Mouse (Mus musculus) MEL (cell line): Measurements from ENCODE around the gene Nek10. TPM values are rescaled to one million over a fixed set of nuclear protein-coding genes. Genes with fewer than 3 reads are reported as not detected.

Experiments
- DNase-seq: peaks from one replicate; pipeline ENCODE4 v3.0.0; 2011; ENCODE audit warnings: low read depth, low spot score
- H3K27ac ChIP-seq: 2 replicates; pipeline ENCODE4 v1.5.1; 2012; ENCODE audit warnings: low read depth, mild to moderate bottlenecking, control low read depth, low read length, moderate library complexity; ENCODE audit not compliant: control insufficient read depth
- H3K27me3 ChIP-seq, 2 experiments: fragments of 150-350 bp in 1 of 2; sonication (generic) in 1 of 2; 2 replicates each; pipeline ENCODE4 v1.6.1; 2012; ENCODE audit warnings: low read length in 2 of 2, mild to moderate bottlenecking in 2 of 2, improper control_type of control experiment in 1 of 2, moderate library complexity in 1 of 2; ENCODE audit not compliant: insufficient read depth in 2 of 2, control insufficient read depth in 1 of 2
- H3K36me3 ChIP-seq, 2 experiments: 2 replicates each; pipeline ENCODE4 v1.6.1; 2012 to 2014; ENCODE audit warnings: low read length in 2 of 2, improper control_type of control experiment in 1 of 2, inconsistent platforms in 1 of 2, mild to moderate bottlenecking in 1 of 2; ENCODE audit not compliant: insufficient read depth in 2 of 2, control insufficient read depth in 1 of 2
- H3K4me1 ChIP-seq, 2 experiments: fragments of 150-350 bp in 1 of 2; sonication (generic) in 1 of 2; 2 replicates each; pipeline ENCODE4 v1.6.1; 2012; ENCODE audit warnings: low read length in 2 of 2, improper control_type of control experiment in 1 of 2, mild to moderate bottlenecking in 1 of 2; ENCODE audit not compliant: insufficient read depth in 2 of 2, control insufficient read depth in 1 of 2
- H3K4me3 ChIP-seq, 2 experiments: fragments of 150-350 bp in 1 of 2; sonication (generic) in 1 of 2; 2 replicates each; pipeline ENCODE4 v1.5.1; 2012; ENCODE audit warnings: low read depth in 2 of 2, low read length in 2 of 2, mild to moderate bottlenecking in 2 of 2, moderate library complexity in 2 of 2, control low read depth in 1 of 2, improper control_type of control experiment in 1 of 2; ENCODE audit not compliant: control insufficient read depth in 1 of 2, insufficient read depth in 1 of 2
- H3K79me2 ChIP-seq: 2 replicates; pipeline ENCODE4 v1.6.1; 2012; ENCODE audit warnings: mild to moderate bottlenecking, low read length, moderate library complexity; ENCODE audit not compliant: control insufficient read depth, poor library complexity, insufficient read depth
- H3K9ac ChIP-seq: 2 replicates; pipeline ENCODE4 v1.6.1; 2012; ENCODE audit warnings: low read depth, mild to moderate bottlenecking, control low read depth, low read length, moderate library complexity; ENCODE audit not compliant: control insufficient read depth, poor library complexity, severe bottlenecking
- H3K9me3 ChIP-seq: fragments of 150-350 bp; sonication (generic); replicated peaks from 2 replicates; pipeline ENCODE4 v1.6.1; 2012; ENCODE audit warnings: mild to moderate bottlenecking, low read length, improper control_type of control experiment, moderate library complexity; ENCODE audit not compliant: insufficient read depth
- BHLHE40 ChIP-seq: IDR thresholded peaks from 2 replicates; pipeline ENCODE4 v1.6.1; 2012; ENCODE audit warnings: low read depth, mild to moderate bottlenecking, inconsistent platforms, low read length, improper control_type of control experiment, borderline replicate concordance
- CHD1 ChIP-seq: IDR thresholded peaks from 2 replicates; pipeline ENCODE4 v1.6.1; 2012; ENCODE audit warnings: low read depth, mild to moderate bottlenecking, inconsistent platforms, low read length, improper control_type of control experiment
- CHD2 ChIP-seq: IDR thresholded peaks from 2 replicates; pipeline ENCODE4 v1.6.1; 2011; ENCODE audit warnings: low read length, improper control_type of control experiment
- E2F4 ChIP-seq: IDR thresholded peaks from 2 replicates; pipeline ENCODE4 v1.6.1; 2011; ENCODE audit warnings: low read depth, low read length, improper control_type of control experiment, borderline replicate concordance
- ELF1 ChIP-seq: IDR thresholded peaks from 2 replicates; pipeline ENCODE4 v1.6.1; 2014; ENCODE audit warnings: low read depth, mild to moderate bottlenecking, inconsistent platforms, low read length, improper control_type of control experiment, moderate library complexity
- ETS1 ChIP-seq: IDR thresholded peaks from 2 replicates; pipeline ENCODE4 v1.6.1; 2012; ENCODE audit warnings: low read depth, mild to moderate bottlenecking, inconsistent platforms, low read length, improper control_type of control experiment, moderate library complexity
- GABPA ChIP-seq: IDR thresholded peaks from 2 replicates; pipeline ENCODE4 v1.6.1; 2012; ENCODE audit warnings: low read depth, mild to moderate bottlenecking, inconsistent platforms, low read length, improper control_type of control experiment, moderate library complexity
- HCFC1 ChIP-seq: IDR thresholded peaks from 2 replicates; pipeline ENCODE4 v1.6.1; 2012; ENCODE audit warnings: low read depth, mild to moderate bottlenecking, inconsistent platforms, low read length, improper control_type of control experiment, moderate library complexity
- KAT2A ChIP-seq: conservative IDR thresholded peaks from 2 replicates; pipeline ENCODE4 v1.6.1; 2012; ENCODE audit warnings: low read depth, low read length, improper control_type of control experiment, inconsistent platforms
- MAFK ChIP-seq: IDR thresholded peaks from 2 replicates; pipeline ENCODE4 v1.6.1; 2011; ENCODE audit warnings: low read depth, mild to moderate bottlenecking, low read length, improper control_type of control experiment, borderline replicate concordance
- MAX ChIP-seq: IDR thresholded peaks from 2 replicates; pipeline ENCODE4 v1.6.1; 2011; ENCODE audit warnings: low read length, improper control_type of control experiment
- MEF2A ChIP-seq: IDR thresholded peaks from 2 replicates; pipeline ENCODE4 v1.6.1; 2014; ENCODE audit warnings: low read depth, mild to moderate bottlenecking, inconsistent platforms, low read length, improper control_type of control experiment; ENCODE audit not compliant: poor library complexity, insufficient replicate concordance, severe bottlenecking; ENCODE audit errors: extremely low read depth
- MYB ChIP-seq: IDR thresholded peaks from 2 replicates; pipeline ENCODE4 v1.6.1; 2011; ENCODE audit warnings: mild to moderate bottlenecking, low read depth, low read length, improper control_type of control experiment
- MYC ChIP-seq: IDR thresholded peaks from 2 replicates; pipeline ENCODE4 v1.6.1; 2011; ENCODE audit warnings: low read depth, mild to moderate bottlenecking, low read length, improper control_type of control experiment, moderate library complexity
- NRF1 ChIP-seq: IDR thresholded peaks from 2 replicates; pipeline ENCODE4 v1.6.1; 2014; ENCODE audit warnings: low read depth, mild to moderate bottlenecking, inconsistent platforms, low read length, improper control_type of control experiment, moderate library complexity; ENCODE audit not compliant: poor library complexity, insufficient read depth, severe bottlenecking
- POLR2A ChIP-seq, 2 experiments: IDR thresholded peaks; 2 replicates each; pipeline ENCODE4 v1.6.1; 2011 to 2012; ENCODE audit warnings: low read length in 2 of 2, mild to moderate bottlenecking in 2 of 2, control low read depth in 1 of 2, improper control_type of control experiment in 1 of 2, low read depth in 1 of 2, moderate library complexity in 1 of 2; ENCODE audit not compliant: control insufficient read depth in 1 of 2, insufficient read depth in 1 of 2, poor library complexity in 1 of 2
- POLR2AphosphoS2 ChIP-seq: IDR thresholded peaks from 2 replicates; pipeline ENCODE4 v1.6.1; 2011; ENCODE audit warnings: low read length, improper control_type of control experiment
- POLR2AphosphoS5 ChIP-seq: IDR thresholded peaks from 2 replicates; pipeline ENCODE4 v1.6.1; 2012; ENCODE audit warnings: low read depth, borderline replicate concordance, mild to moderate bottlenecking, inconsistent platforms, low read length, moderate library complexity, mixed read lengths
- RAD21 ChIP-seq: IDR thresholded peaks from 2 replicates; pipeline ENCODE4 v1.6.1; 2011; ENCODE audit warnings: mild to moderate bottlenecking, low read depth, low read length, improper control_type of control experiment
- SIN3A ChIP-seq: IDR thresholded peaks from 2 replicates; pipeline ENCODE4 v1.6.1; 2012; ENCODE audit warnings: low read length, improper control_type of control experiment, inconsistent platforms
- SMC3 ChIP-seq: IDR thresholded peaks from 2 replicates; pipeline ENCODE4 v1.6.1; 2011; ENCODE audit warnings: low read depth, low read length, improper control_type of control experiment
- TAL1 ChIP-seq: IDR thresholded peaks from 2 replicates; pipeline ENCODE4 v1.6.1; 2012; ENCODE audit warnings: mild to moderate bottlenecking, inconsistent platforms, low read length, moderate library complexity, mixed read lengths
- TBP ChIP-seq: IDR thresholded peaks from 2 replicates; pipeline ENCODE4 v1.8.0; 2011; ENCODE audit warnings: low read depth, low read length, improper control_type of control experiment
- USF2 ChIP-seq, 2 experiments: IDR thresholded peaks; 2 replicates each; pipeline ENCODE4 v1.6.1; 2011 to 2012; ENCODE audit warnings: improper control_type of control experiment in 2 of 2, low read length in 2 of 2, borderline replicate concordance in 1 of 2, inconsistent platforms in 1 of 2, low read depth in 1 of 2, mild to moderate bottlenecking in 1 of 2; ENCODE audit not compliant: insufficient read depth in 1 of 2
- ZMIZ1 ChIP-seq: IDR thresholded peaks from 2 replicates; pipeline ENCODE4 v1.6.1; 2012; ENCODE audit warnings: low read depth, mild to moderate bottlenecking, inconsistent platforms, low read length, improper control_type of control experiment, moderate library complexity
- polyA plus RNA-seq, 2 experiments: library from polyadenylated mRNA; stranded (reverse) in 1 of 2; unstranded in 1 of 2; fragments of >175 nt in 1 of 2; fragments of >200 nt in 1 of 2; gene quantifications; 2 replicates each; pipeline versions ENCODE4 v1.2.1 to v1.2.4; 2012; ENCODE audit warnings: low replicate concordance in 2 of 2, low read depth in 1 of 2; ENCODE audit not compliant: insufficient read length in 2 of 2, insufficient read depth in 1 of 2, missing spikeins in 1 of 2
- total RNA-seq: library from RNA; depleted of rRNA; stranded (reverse); fragments of 300-350 nt; gene quantifications from 2 replicates; pipeline ENCODE4 v1.2.3, GENCODE M21; 2012

Gene Nek10
- total and polyA plus RNA-seq, 3 experiments, result not detected

DNA sequence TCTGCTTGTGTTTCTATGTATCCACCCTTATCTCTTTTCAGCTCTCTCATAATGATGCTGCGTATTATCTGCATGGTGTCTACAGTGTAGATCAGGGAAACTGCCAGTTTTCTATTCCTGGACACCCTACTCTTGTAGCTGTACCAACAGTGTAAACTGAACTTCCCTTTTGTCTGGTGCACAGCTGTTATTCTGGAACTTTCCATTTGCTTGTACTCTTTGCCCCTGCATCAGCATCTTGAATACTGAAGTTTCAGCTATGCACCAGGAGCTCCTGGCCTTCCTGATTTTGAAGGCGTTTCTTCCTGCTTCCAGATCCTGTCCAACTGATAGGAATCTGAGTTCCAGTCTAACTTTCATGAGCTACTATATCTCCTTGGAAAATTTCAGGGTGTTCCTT lies 66.0 kb downstream of the Nek10 start:
- Histone ChIP-seq H3K9ac (no peak overlapping the region), H3K9me3 (no peaks in the 10 kb centered on the region), H3K27me3 (no peaks in the 10 kb centered on the region), H3K36me3 (no peaks in the 10 kb centered on the region), H3K4me1 (no peaks in the 10 kb centered on the region), H3K4me3 (no peak overlapping the region), H3K79me2 (no peaks in the 10 kb centered on the region), H3K27ac (no peak overlapping the region)
- TF ChIP-seq TAL1 (no peak), CHD1 (no peak), POLR2AphosphoS2 (no peak), MYB (no peak), SIN3A (no peak), CHD2 (no peak), HCFC1 (no peak), ETS1 (no peak), TBP (no peak), BHLHE40 (no peak), MEF2A (no peak)
- no peak for DNase-seq

DNA sequence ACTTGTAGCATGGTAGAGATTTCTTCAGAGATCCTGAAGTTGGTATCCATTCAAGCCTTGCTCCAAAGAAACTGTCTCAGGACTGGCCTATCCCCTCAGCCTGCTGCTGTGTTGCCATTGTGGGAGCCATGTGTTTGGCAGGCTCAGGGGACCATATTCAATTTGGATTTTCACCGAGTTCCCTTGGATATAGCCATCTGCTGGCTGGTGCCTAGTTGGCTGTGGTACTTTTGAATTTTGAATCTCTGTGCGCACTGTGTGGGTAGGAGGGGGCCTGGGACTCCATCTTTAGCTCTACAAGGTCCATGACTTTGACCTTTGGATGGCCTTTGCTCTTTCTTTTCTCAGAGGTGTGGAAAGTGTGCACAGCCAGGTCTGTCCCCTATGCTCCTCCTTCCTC lies 66.8 kb downstream of the Nek10 start:
- H3K4me3 ChIP-seq, result no peak overlapping the region
- no peaks in the 10 kb centered on the region for H3K79me2 ChIP-seq
- H3K27me3 ChIP-seq, result no peaks in the 10 kb centered on the region
- no peaks in the 10 kb centered on the region for H3K4me1 ChIP-seq
- no peak overlapping the region for H3K9ac ChIP-seq
- no peaks in the 10 kb centered on the region for H3K9me3 ChIP-seq
- H3K36me3 ChIP-seq, result no peaks in the 10 kb centered on the region
- DNase-seq, result no peak
- TF ChIP-seq POLR2AphosphoS2 (no peak), ZMIZ1 (no peak), MAFK (no peak), RAD21 (no peak), KAT2A (no peak), NRF1 (no peak), CHD2 (no peak), GABPA (no peak), SMC3 (no peak), ELF1 (no peak), USF2 (IDR thresholded peaks at IDR 0.05; ENCODE audit: borderline replicate concordance in 1 of 2, insufficient read depth in 1 of 2, low read depth in 1 of 2, low read length in 2 of 2) (no peak), MYB (no peak), E2F4 (no peak), MAX (no peak), MYC (no peak), POLR2A (IDR thresholded peaks at IDR 0.05; ENCODE audit: control insufficient read depth in 1 of 2, insufficient read depth in 1 of 2, low read depth in 1 of 2, low read length in 2 of 2, poor library complexity in 1 of 2) (no peak), BHLHE40 (no peak), POLR2AphosphoS5 (no peak)
- H3K27ac ChIP-seq, result no peak overlapping the region
